Mouse (Mus musculus) liver, embryonic 16.5 days (tissue): ENCODE data around the gene Ssr2. TPM values are rescaled to one million over a fixed set of nuclear protein-coding genes. Genes with fewer than 3 reads are reported as not detected.
A peak's percentile ranks its signal among the peaks of the same experiment; 100 is the strongest.

Experiments
- ATAC-seq: fragments of 200-750 bp; cut with Nextera tagmentation; 2 replicates; pipeline ENCODE4 v1.8.0; 2017; ENCODE audit warnings: low read depth, mild to moderate bottlenecking, moderate number of reproducible peaks, moderate library complexity
- H3K27ac ChIP-seq: fragments of 300-500 bp; sonication (generic); 2 replicates; pipeline ENCODE4 v1.5.1; 2014; ENCODE audit warnings: mild to moderate bottlenecking, low read length
- H3K27me3 ChIP-seq: fragments of 300-500 bp; sonication (generic); 2 replicates; pipeline ENCODE4 v1.6.1; 2014; ENCODE audit warnings: low read depth, low read length, mixed read lengths; ENCODE audit not compliant: control insufficient read depth, insufficient read depth
- H3K36me3 ChIP-seq: fragments of 300-500 bp; sonication (generic); 2 replicates; pipeline ENCODE4 v1.6.1; 2014; ENCODE audit warnings: mild to moderate bottlenecking; ENCODE audit not compliant: control insufficient read depth, insufficient read depth
- H3K4me1 ChIP-seq: fragments of 300-500 bp; sonication (generic); 2 replicates; pipeline ENCODE4 v1.6.1; 2014; ENCODE audit warnings: low read depth, low read length, mixed read lengths; ENCODE audit not compliant: control insufficient read depth
- H3K4me2 ChIP-seq: fragments of 300-500 bp; sonication (generic); 2 replicates; pipeline ENCODE4 v1.6.1; 2014; ENCODE audit warnings: low read depth, low read length, mixed read lengths
- H3K4me3 ChIP-seq: fragments of 300-500 bp; sonication (generic); 2 replicates; pipeline ENCODE4 v1.5.1; 2014; ENCODE audit warnings: low read depth, mild to moderate bottlenecking, low read length
- H3K9ac ChIP-seq: fragments of 300-500 bp; sonication (generic); 2 replicates; pipeline ENCODE4 v1.6.1; 2014; ENCODE audit warnings: low read depth, low read length
- H3K9me3 ChIP-seq: fragments of 300-500 bp; sonication (generic); replicated peaks from 2 replicates; pipeline ENCODE4 v1.6.1; 2016; ENCODE audit warnings: low read length; ENCODE audit not compliant: control insufficient read depth
- WGBS: fragments of 180-500 bp; shearing (Covaris S2); extraction: QIAGEN DNeasy Blood & Tissue Kit; methylation state at CpG from one replicate; pipeline ENCODE4 v1.1.7; 2014; ENCODE audit not compliant: insufficient replicate concordance; 5-methylcytosine and 5-hydroxymethylcytosine counted together
- polyA plus RNA-seq: library from polyadenylated mRNA; unstranded; fragments of >200 nt; fragmentation: Nextera tagmentation; extraction: Ambion mirVana; gene quantifications from 2 replicates; pipeline ENCODE4 v1.2.1, GENCODE M21; 2015

Gene Ssr2
- polyA plus RNA-seq, 1 experiment from 2014 or later: 190 TPM

GRCm38 (mm10) chr3:88532689-88533511, 42.8 kb upstream of the Ssr2 start:
- no peak overlapping the region for H3K27ac ChIP-seq
- H3K4me2 ChIP-seq: peak overlapping the region; percentile 97
- peak overlapping the region; percentile 74 for H3K9ac ChIP-seq
- no peaks in the 10 kb centered on the region for H3K36me3 ChIP-seq
- H3K27me3 ChIP-seq: peaks cover 9% of the 10 kb centered on the region
- 3% methylated on average over 40 of the region's 40 CpGs for WGBS
- ATAC-seq: no peak
- peak overlapping the region; percentile 74 for H3K4me3 ChIP-seq
- no peaks in the 10 kb centered on the region for H3K9me3 ChIP-seq
- peaks cover 41% of the 10 kb centered on the region for H3K4me1 ChIP-seq

- 27% methylated on average over 5 of the region's 5 CpGs for whole genome bisulfite sequencing
- ATAC-seq: no peak
- Histone ChIP-seq H3K4me2 (no peak overlapping the region), H3K27ac (no peak overlapping the region), H3K36me3 (no peaks in the 10 kb centered on the region), H3K4me1 (peaks cover 41% of the 10 kb centered on the region), H3K9me3 (no peaks in the 10 kb centered on the region), H3K4me3 (no peak overlapping the region), H3K9ac (no peak overlapping the region), H3K27me3 (peaks cover 9% of the 10 kb centered on the region)
Observed at GRCm38 (mm10) chr3:88533706-88534105, 42.0 kb upstream of the Ssr2 start.

GRCm38 (mm10) chr3:88535005-88535404, 40.7 kb upstream of the Ssr2 start:
- Histone ChIP-seq H3K36me3 (no peaks in the 10 kb centered on the region), H3K27me3 (peaks cover 9% of the 10 kb centered on the region), H3K27ac (no peak overlapping the region), H3K9ac (no peak overlapping the region), H3K9me3 (no peaks in the 10 kb centered on the region), H3K4me1 (peaks cover 36% of the 10 kb centered on the region), H3K4me2 (no peak overlapping the region), H3K4me3 (no peak overlapping the region)
- ATAC-seq: no peak
- WGBS: 67% methylated on average over 3 of the region's 3 CpGs

- Histone ChIP-seq H3K27ac (no peak overlapping the region), H3K4me1 (peaks cover 34% of the 10 kb centered on the region), H3K36me3 (no peaks in the 10 kb centered on the region), H3K27me3 (peaks cover 9% of the 10 kb centered on the region), H3K9me3 (no peaks in the 10 kb centered on the region), H3K4me3 (no peak overlapping the region), H3K4me2 (0 out of 2 replicates have a peak overlapping the region, but pooled peaks have one; percentile 92), H3K9ac (no peak overlapping the region)
- ATAC-seq: no peak
- 81% methylated on average over 4 of the region's 4 CpGs for WGBS
Observed at GRCm38 (mm10) chr3:88535527-88535926, 40.1 kb upstream of the Ssr2 start.

- Histone ChIP-seq H3K4me3 (peak overlapping the region; percentile 61), H3K4me2 (peak overlapping the region; percentile 92), H3K27ac (peak overlapping the region; percentile 54), H3K27me3 (peaks cover 9% of the 10 kb centered on the region), H3K9ac (peak overlapping the region; percentile 62), H3K36me3 (no peaks in the 10 kb centered on the region), H3K4me1 (peaks cover 28% of the 10 kb centered on the region), H3K9me3 (no peaks in the 10 kb centered on the region)
- WGBS: 4% methylated on average over 64 of the region's 64 CpGs
- peak; percentile 86 for ATAC-seq
Observed at GRCm38 (mm10) chr3:88536103-88536930, 39.4 kb upstream of the Ssr2 start.

- ATAC-seq: peak; percentile 4; the same call in 1 of the 2 replicates
Observed at GRCm38 (mm10) chr3:88537146-88537545, 38.5 kb upstream of the Ssr2 start.

GRCm38 (mm10) chr3:88538271-88539145, 37.2 kb upstream of the Ssr2 start:
- Histone ChIP-seq H3K4me2 (no peak overlapping the region), H3K27ac (no peak overlapping the region), H3K4me3 (no peak overlapping the region), H3K4me1 (peaks cover 14% of the 10 kb centered on the region), H3K27me3 (no peaks in the 10 kb centered on the region; the same call in 1 of the 2 replicates), H3K36me3 (no peaks in the 10 kb centered on the region), H3K9me3 (no peaks in the 10 kb centered on the region), H3K9ac (no peak overlapping the region)
- ATAC-seq: no peak
- 65% methylated on average over 9 of the region's 9 CpGs for WGBS

More at GRCm38 (mm10) chr3:88537146-88537545, 38.5 kb upstream of the Ssr2 start:
- Histone ChIP-seq H3K36me3 (no peaks in the 10 kb centered on the region), H3K4me3 (peak overlapping the region; percentile 61), H3K9ac (no peak overlapping the region), H3K4me2 (peak overlapping the region; percentile 92), H3K9me3 (no peaks in the 10 kb centered on the region), H3K27me3 (peaks cover 9% of the 10 kb centered on the region), H3K27ac (peak overlapping the region; percentile 29; the same call in 1 of the 2 replicates), H3K4me1 (peaks cover 23% of the 10 kb centered on the region)
- WGBS: 71% methylated on average over 6 of the region's 6 CpGs

GRCm38 (mm10) chr3:88539397-88539796, 36.3 kb upstream of the Ssr2 start:
- 57% methylated on average over 3 of the region's 3 CpGs for WGBS
- no peak overlapping the region for H3K27ac ChIP-seq
- no peak overlapping the region for H3K4me3 ChIP-seq
- no peak overlapping the region for H3K9ac ChIP-seq
- no peak for ATAC-seq
- H3K9me3 ChIP-seq: no peaks in the 10 kb centered on the region
- no peaks in the 10 kb centered on the region for H3K36me3 ChIP-seq
- H3K4me1 ChIP-seq: peaks cover 14% of the 10 kb centered on the region
- no peaks in the 10 kb centered on the region; the same call in 1 of the 2 replicates for H3K27me3 ChIP-seq
- H3K4me2 ChIP-seq: no peak overlapping the region
